Mouse (Mus musculus) spleen, adult 18-20 months (tissue): ENCODE data around the gene Plpp4.

ENCODE experiments used
- DNase-seq, 2 experiments: peaks; one replicate each; pipeline ENCODE4 v3.0.0; 2022; ENCODE audit warnings: mixed read lengths in 2 of 2

Gene Plpp4

GRCm38 (mm10) chr7:129303356-129303755 lies 46.5 kb downstream of the Plpp4 start:
- DNase-seq = no peak

- no peak for DNase-seq
Measured at GRCm38 (mm10) chr7:129307042-129307825, 50.4 kb downstream of the Plpp4 start.

- no peak for DNase-seq
Measured at GRCm38 (mm10) chr7:129308661-129309060, 51.8 kb downstream of the Plpp4 start.

GRCm38 (mm10) chr7:129312521-129312920 lies 55.7 kb downstream of the Plpp4 start:
- no peak for DNase-seq

GRCm38 (mm10) chr7:129313969-129314368 lies 57.1 kb downstream of the Plpp4 start:
- no peak for DNase-seq

- no peak for DNase-seq
Measured at GRCm38 (mm10) chr7:129340096-129340495, 83.3 kb downstream of the Plpp4 start.

GRCm38 (mm10) chr7:129355561-129355960 lies 98.7 kb downstream of the Plpp4 start:
- no peak for DNase-seq

- no peak for DNase-seq
Measured at GRCm38 (mm10) chr7:129375306-129375705, 118.5 kb downstream of the Plpp4 start.

- no peak for DNase-seq
Measured at GRCm38 (mm10) chr7:129385149-129385548, 128.3 kb downstream of the Plpp4 start.

GRCm38 (mm10) chr7:129392835-129393489 lies 136.1 kb downstream of the Plpp4 start:
- DNase-seq = no peak

GRCm38 (mm10) chr7:129396561-129396960 lies 139.7 kb downstream of the Plpp4 start:
- no peak for DNase-seq

- DNase-seq = no peak
Measured at GRCm38 (mm10) chr7:129399071-129399470, 142.2 kb downstream of the Plpp4 start.

- no peak for DNase-seq
Measured at GRCm38 (mm10) chr7:129402695-129403364, 146.0 kb downstream of the Plpp4 start.

GRCm38 (mm10) chr7:129406069-129406468 lies 149.2 kb downstream of the Plpp4 start:
- no peak for DNase-seq

GRCm38 (mm10) chr7:129412695-129413094 lies 155.9 kb downstream of the Plpp4 start:
- no peak for DNase-seq

- no peak for DNase-seq
Measured at GRCm38 (mm10) chr7:129415179-129415578, 158.3 kb downstream of the Plpp4 start.

GRCm38 (mm10) chr7:129421181-129421580 lies 164.3 kb downstream of the Plpp4 start:
- DNase-seq = no peak

- DNase-seq = no peak
Measured at GRCm38 (mm10) chr7:129425554-129425953, 168.7 kb downstream of the Plpp4 start.

GRCm38 (mm10) chr7:129428794-129429193 lies 172.0 kb downstream of the Plpp4 start:
- no peak for DNase-seq

- no peak for DNase-seq
Measured at GRCm38 (mm10) chr7:129429903-129430302, 173.1 kb downstream of the Plpp4 start.
